10 mouse cellular contexts compared by ENCODE assay signal in genomic region chr5:78584823-78585222, GRCm38 (mm10).
A peak's percentile ranks its signal among the peaks of the same experiment; 100 is the strongest.
DNase-seq lines count a peak whose midpoint lies in the region; ATAC-seq lines count a peak whose summit lies in the region.
"Had no signal": no experiment of that assay in that cellular context is flagged by ENCODE, and none has a peak within 500 bp of the region (broad histone marks: within the 10 kb centered on the region; RNA-seq: fewer than 3 reads in every experiment).

No protein-coding gene starts in this region.

- no peak overlapping the region for H3K4me2 ChIP-seq in embryonic facial prominence, embryonic 14.5 days (ENCODE audit: low read depth, low read length)
- no peak overlapping the region for H3K4me2 ChIP-seq in neural tube, embryonic 13.5 days
- no peak overlapping the region for H3K4me2 ChIP-seq in heart, embryonic 11.5 days
- H3K4me2 ChIP-seq: intestine, embryonic 15.5 days had no signal

- no peak overlapping the region for H3K4me3 ChIP-seq in embryonic facial prominence, embryonic 14.5 days (ENCODE audit: low read depth, low read length)
- H3K4me3 ChIP-seq in neural tube, embryonic 13.5 days, result no peak overlapping the region
- H3K4me3 ChIP-seq in heart, embryonic 11.5 days (ENCODE audit: low read depth, low read length), result no peak overlapping the region
- H3K4me3 ChIP-seq: intestine, embryonic 15.5 days had no signal

- no peaks in the 10 kb centered on the region for H3K36me3 ChIP-seq in embryonic facial prominence, embryonic 14.5 days (ENCODE audit: control insufficient read depth, insufficient read depth, low read length)
- no peaks in the 10 kb centered on the region for H3K36me3 ChIP-seq in neural tube, embryonic 13.5 days
- H3K36me3 ChIP-seq in heart, embryonic 11.5 days (ENCODE audit: control insufficient read depth, insufficient read depth, low read length), result no peaks in the 10 kb centered on the region
- H3K36me3 ChIP-seq: intestine, embryonic 15.5 days had no signal

- no peak; the same call in 1 of the 2 replicates for ATAC-seq in embryonic facial prominence, embryonic 14.5 days (ENCODE audit: low read depth)
- ATAC-seq in neural tube, embryonic 13.5 days (ENCODE audit: low read depth), result peak; percentile 76; the same call in 1 of the 2 replicates
- ATAC-seq in heart, embryonic 11.5 days (replicated peaks; ENCODE audit: insufficient number of reproducible peaks, low FRiP score, low TSS enrichment), result no peak
- ATAC-seq: intestine, embryonic 15.5 days; Patski had no signal

- no peak overlapping the region for H3K27ac ChIP-seq in embryonic facial prominence, embryonic 14.5 days (replicated peaks; ENCODE audit: low read depth, low read length)
- H3K27ac ChIP-seq in neural tube, embryonic 13.5 days (replicated peaks), result no peak overlapping the region
- no peak overlapping the region for H3K27ac ChIP-seq in heart, embryonic 11.5 days (ENCODE audit: low read depth, low read length)
- H3K27ac ChIP-seq: intestine, embryonic 15.5 days had no signal

- H3K4me1 ChIP-seq in embryonic facial prominence, embryonic 14.5 days (ENCODE audit: control insufficient read depth, insufficient read depth, low read length), result no peaks in the 10 kb centered on the region
- no peaks in the 10 kb centered on the region for H3K4me1 ChIP-seq in neural tube, embryonic 13.5 days (replicated peaks)
- H3K4me1 ChIP-seq in heart, embryonic 11.5 days (ENCODE audit: control insufficient read depth, insufficient read depth, low read length), result no peaks in the 10 kb centered on the region
- H3K4me1 ChIP-seq: intestine, embryonic 15.5 days had no signal

- H3K27me3 ChIP-seq in embryonic facial prominence, embryonic 14.5 days (replicated peaks; ENCODE audit: control insufficient read depth, insufficient read depth, low read length), result no peaks in the 10 kb centered on the region
- H3K27me3 ChIP-seq in neural tube, embryonic 13.5 days, result no peaks in the 10 kb centered on the region
- no peaks in the 10 kb centered on the region for H3K27me3 ChIP-seq in heart, embryonic 11.5 days (ENCODE audit: control insufficient read depth, insufficient read depth, low read length)
- H3K27me3 ChIP-seq: intestine, embryonic 15.5 days; Patski had no signal

- no peak overlapping the region for H3K9ac ChIP-seq in embryonic facial prominence, embryonic 14.5 days (ENCODE audit: low read depth, low read length)
- H3K9ac ChIP-seq in neural tube, embryonic 13.5 days, result no peak overlapping the region
- H3K9ac ChIP-seq in heart, embryonic 11.5 days (ENCODE audit: low read depth, low read length), result no peak overlapping the region
- H3K9ac ChIP-seq: intestine, embryonic 15.5 days had no signal

- WGBS in embryonic facial prominence, embryonic 14.5 days, result 44% methylated on average over 1 of the region's 1 CpGs
- 63% methylated on average over 1 of the region's 1 CpGs for WGBS in neural tube, embryonic 13.5 days
- 93% methylated on average over 1 of the region's 1 CpGs for WGBS in heart, embryonic 11.5 days (ENCODE audit: insufficient replicate concordance)

- intact Hi-C loops in heart, postnatal 25 days (cut with DNase I), result no loop called here

- H3K9me3 ChIP-seq in embryonic facial prominence, embryonic 14.5 days (ENCODE audit: control insufficient read depth, low read length), result no peaks in the 10 kb centered on the region
- H3K9me3 ChIP-seq in neural tube, embryonic 13.5 days, result no peaks in the 10 kb centered on the region
- no peaks in the 10 kb centered on the region for H3K9me3 ChIP-seq in heart, embryonic 11.5 days (replicated peaks; ENCODE audit: control insufficient read depth, low read length)
- H3K9me3 ChIP-seq: intestine, embryonic 15.5 days had no signal

- peak; percentile 4 for DNase-seq in cerebellum, adult 9-10 months
- DNase-seq in embryonic facial prominence, embryonic 14.5 days (ENCODE audit: low spot score), result peak; percentile 39
- peak; percentile 72 for DNase-seq in layer of hippocampus, adult 9-10 months (ENCODE audit: low spot score)
- no peak for DNase-seq in lung, postnatal 4 days
- DNase-seq in MN1 (ENCODE audit: low spot score), result no peak
- DNase-seq in heart, postnatal 25 days (ENCODE audit: low spot score), result no peak

Comparison
In these comparisons a context has a peak if more than half of its experiments do, and no peak if none do; other contexts are left out.
1. DNase-seq: peak in cerebellum, adult 9-10 months (single experiment), embryonic facial prominence, embryonic 14.5 days (single experiment) and layer of hippocampus, adult 9-10 months (single experiment); none in lung, postnatal 4 days (0 of 2), MN1 (single experiment) and heart, postnatal 25 days (single experiment).